Comparison of ENCODE assay signal across 18 mouse cellular contexts in the genomic region with DNA sequence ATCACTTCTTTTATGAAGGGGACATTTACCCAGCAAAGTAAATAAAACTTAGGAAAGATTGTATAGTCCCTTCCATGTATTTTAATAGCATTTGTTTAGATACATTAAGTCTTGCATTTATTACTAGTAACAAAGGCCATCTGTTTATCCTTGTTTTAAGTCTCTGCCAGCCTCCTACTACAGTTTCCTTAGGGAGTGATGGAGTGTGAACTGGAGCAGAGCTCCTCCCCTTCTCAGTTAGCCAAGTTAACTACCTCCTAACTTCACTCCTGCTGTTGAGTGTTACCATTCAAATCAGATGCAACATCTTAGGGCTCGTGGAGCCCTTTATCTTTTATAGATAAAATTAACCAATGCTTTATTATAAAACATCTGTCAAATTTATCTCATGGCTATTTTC.
"Had no signal": no experiment of that assay in that cellular context is flagged by ENCODE, and none has a peak within 500 bp of the region (broad histone marks: within the 10 kb centered on the region; RNA-seq: fewer than 3 reads in every experiment).

No protein-coding gene starts in this region.

- H3K4me1 ChIP-seq: liver, embryonic 12.5 days; midbrain, embryonic 10.5 days; midbrain, embryonic 12.5 days; neural tube, embryonic 13.5 days had no signal

- H3K9ac ChIP-seq: liver, embryonic 12.5 days; liver, embryonic 14.5 days; midbrain, embryonic 12.5 days; neural tube, embryonic 13.5 days; neural tube, embryonic 15.5 days had no signal

- ATAC-seq: liver, embryonic 12.5 days; midbrain, embryonic 16.5 days had no signal

- H3K27ac ChIP-seq: liver, embryonic 12.5 days; liver, embryonic 14.5 days; midbrain, embryonic 10.5 days; midbrain, embryonic 12.5 days; neural tube, embryonic 13.5 days; neural tube, embryonic 15.5 days had no signal

- H3K9me3 ChIP-seq: liver, embryonic 12.5 days; midbrain, embryonic 10.5 days; midbrain, embryonic 12.5 days; neural tube, embryonic 13.5 days; neural tube, embryonic 15.5 days had no signal

- H3K4me2 ChIP-seq: liver, embryonic 12.5 days; midbrain, embryonic 12.5 days; neural tube, embryonic 13.5 days; neural tube, embryonic 15.5 days had no signal

- H3K27me3 ChIP-seq: liver, embryonic 12.5 days; midbrain, embryonic 12.5 days; neural tube, embryonic 13.5 days; neural tube, embryonic 15.5 days had no signal

- DNase-seq: lung, postnatal 10 days; midbrain, embryonic 14.5 days; retina, postnatal 1 day; right cerebral cortex, adult 18-20 months; right cerebral cortex, postnatal 25 days; right cerebral cortex, postnatal 4 days; spleen, adult 18-20 months; thymus, adult 18-20 months; thymus, postnatal 14 days; thymus, postnatal 36 days had no signal

- H3K4me3 ChIP-seq: liver, embryonic 12.5 days; midbrain, embryonic 10.5 days; midbrain, embryonic 12.5 days; myocyte; neural tube, embryonic 13.5 days; neural tube, embryonic 15.5 days had no signal

- H3K36me3 ChIP-seq: liver, embryonic 12.5 days; midbrain, embryonic 12.5 days; neural tube, embryonic 13.5 days; neural tube, embryonic 15.5 days had no signal
